Comparison of ENCODE assay signal across 13 mouse cellular contexts in genomic region chr8:24352322-24352721, GRCm38 (mm10).
DNase-seq lines count a peak whose midpoint lies in the region; ATAC-seq and TF ChIP-seq lines count a peak whose summit lies in the region.
"Had no signal": no experiment of that assay in that cellular context is flagged by ENCODE, and none has a peak within 500 bp of the region (broad histone marks: within the 10 kb centered on the region; RNA-seq: fewer than 3 reads in every experiment).

No protein-coding gene starts in this region.

- no peak overlapping the region; the same call in 1 of the 2 replicates for H3K4me3 ChIP-seq in heart, embryonic 15.5 days
- no peak overlapping the region for H3K4me3 ChIP-seq in heart, embryonic 10.5 days
- peak overlapping the region; percentile 36 for H3K4me3 ChIP-seq in lung, adult 2 months (replicated peaks; ENCODE audit: extremely low read depth, low read depth, low read length)
- peak overlapping the region; percentile 23; the same call in 1 of the 2 replicates for H3K4me3 ChIP-seq in intestine, embryonic 16.5 days (ENCODE audit: low read length)
- H3K4me3 ChIP-seq in stomach, embryonic 15.5 days (replicated peaks): no peak overlapping the region
- H3K4me3 ChIP-seq: embryonic facial prominence, embryonic 12.5 days; forebrain, embryonic 10.5 days; midbrain, embryonic 13.5 days had no signal

- H3K36me3 ChIP-seq in heart, embryonic 15.5 days: no peaks in the 10 kb centered on the region
- no peaks in the 10 kb centered on the region for H3K36me3 ChIP-seq in heart, embryonic 10.5 days
- H3K36me3 ChIP-seq in intestine, embryonic 16.5 days (ENCODE audit: control insufficient read depth, insufficient read depth, low read length): no peaks in the 10 kb centered on the region
- H3K36me3 ChIP-seq in stomach, embryonic 15.5 days: no peaks in the 10 kb centered on the region
- H3K36me3 ChIP-seq: embryonic facial prominence, embryonic 12.5 days; forebrain, embryonic 10.5 days; midbrain, embryonic 13.5 days had no signal

- H3K27ac ChIP-seq in heart, embryonic 15.5 days: no peak overlapping the region
- H3K27ac ChIP-seq in heart, embryonic 10.5 days: no peak overlapping the region
- no peak overlapping the region for H3K27ac ChIP-seq in intestine, embryonic 16.5 days (ENCODE audit: low read length)
- no peak overlapping the region for H3K27ac ChIP-seq in stomach, embryonic 15.5 days
- H3K27ac ChIP-seq: embryonic facial prominence, embryonic 12.5 days; forebrain, embryonic 10.5 days; liver, embryonic 14.5 days; midbrain, embryonic 13.5 days had no signal

- ATAC-seq in heart, embryonic 15.5 days (replicated peaks; ENCODE audit: insufficient number of reproducible peaks, insufficient read depth, low FRiP score, low read depth): no peak
- no peak for ATAC-seq in intestine, embryonic 16.5 days
- ATAC-seq in stomach, embryonic 15.5 days (ENCODE audit: insufficient read depth, low FRiP score, low read depth): no peak; the same call in 1 of the 2 replicates
- ATAC-seq: midbrain, embryonic 13.5 days had no signal

- 56% methylated on average over 9 of the region's 9 CpGs for WGBS in heart, embryonic 15.5 days
- WGBS in heart, embryonic 10.5 days: 72% methylated on average over 9 of the region's 9 CpGs
- 32% methylated on average over 9 of the region's 9 CpGs for WGBS in lung, adult 2 months
- 42% methylated on average over 9 of the region's 9 CpGs for WGBS in intestine, embryonic 16.5 days
- 28% methylated on average over 9 of the region's 9 CpGs for WGBS in stomach, embryonic 15.5 days

- no peak for TF ChIP-seq CTCF in lung, adult 2 months (IDR thresholded peaks at IDR 0.05; ENCODE audit: insufficient read depth, low read length)

- H3K9ac ChIP-seq in heart, embryonic 15.5 days: no peak overlapping the region
- no peak overlapping the region for H3K9ac ChIP-seq in intestine, embryonic 16.5 days (ENCODE audit: low read depth, low read length)
- no peak overlapping the region for H3K9ac ChIP-seq in stomach, embryonic 15.5 days
- H3K9ac ChIP-seq: embryonic facial prominence, embryonic 12.5 days; liver, embryonic 14.5 days; midbrain, embryonic 13.5 days had no signal

- H3K4me1 ChIP-seq in heart, embryonic 15.5 days (replicated peaks): peaks cover 4% of the 10 kb centered on the region; the same call in 1 of the 2 replicates
- H3K4me1 ChIP-seq in heart, embryonic 10.5 days: peaks cover 11% of the 10 kb centered on the region
- H3K4me1 ChIP-seq in lung, adult 2 months (ENCODE audit: control insufficient read depth, insufficient read depth, low read length): peaks cover 4% of the 10 kb centered on the region
- H3K4me1 ChIP-seq in intestine, embryonic 16.5 days (ENCODE audit: control insufficient read depth, insufficient read depth, low read length): no peaks in the 10 kb centered on the region
- H3K4me1 ChIP-seq in stomach, embryonic 15.5 days: peaks cover 10% of the 10 kb centered on the region; the same call in 1 of the 2 replicates
- H3K4me1 ChIP-seq: midbrain, embryonic 13.5 days had no signal

- H3K9me3 ChIP-seq in heart, embryonic 15.5 days (replicated peaks): no peaks in the 10 kb centered on the region
- no peaks in the 10 kb centered on the region for H3K9me3 ChIP-seq in heart, embryonic 10.5 days
- H3K9me3 ChIP-seq in intestine, embryonic 16.5 days (ENCODE audit: control insufficient read depth, low read length): no peaks in the 10 kb centered on the region
- no peaks in the 10 kb centered on the region for H3K9me3 ChIP-seq in stomach, embryonic 15.5 days
- H3K9me3 ChIP-seq: embryonic facial prominence, embryonic 12.5 days; forebrain, embryonic 10.5 days; midbrain, embryonic 13.5 days had no signal

- DNase-seq in heart, embryonic 10.5 days (ENCODE audit: low spot score): no peak
- no peak for DNase-seq in lung, adult 2 months
- no peak for DNase-seq in lung, postnatal 36 days
- DNase-seq in ovary, postnatal 36 days (ENCODE audit: low spot score): no peak
- DNase-seq: cerebellum, postnatal 36 days; right cerebral cortex, postnatal 14 days had no signal

- H3K4me2 ChIP-seq in heart, embryonic 15.5 days: peak overlapping the region; percentile 49; the same call in 1 of the 2 replicates
- peak overlapping the region; percentile 55 for H3K4me2 ChIP-seq in intestine, embryonic 16.5 days (ENCODE audit: low read depth, low read length)
- peak overlapping the region; percentile 51 for H3K4me2 ChIP-seq in stomach, embryonic 15.5 days
- H3K4me2 ChIP-seq: midbrain, embryonic 13.5 days had no signal

- H3K27me3 ChIP-seq in heart, embryonic 15.5 days: no peaks in the 10 kb centered on the region
- no peaks in the 10 kb centered on the region for H3K27me3 ChIP-seq in heart, embryonic 10.5 days (ENCODE audit: insufficient read depth, poor library complexity, severe bottlenecking)
- no peaks in the 10 kb centered on the region for H3K27me3 ChIP-seq in intestine, embryonic 16.5 days (replicated peaks; ENCODE audit: control insufficient read depth, insufficient read depth, low read length)
- H3K27me3 ChIP-seq in stomach, embryonic 15.5 days (replicated peaks): no peaks in the 10 kb centered on the region
- H3K27me3 ChIP-seq: embryonic facial prominence, embryonic 12.5 days; midbrain, embryonic 13.5 days had no signal

- TF ChIP-seq POLR2A in lung, adult 2 months (IDR thresholded peaks at IDR 0.05; ENCODE audit: borderline replicate concordance, extremely low read depth, low read depth, low read length): no peak

Comparison
In these comparisons a context has a peak if more than half of its experiments do, and no peak if none do; other contexts are left out.
1. H3K4me3 ChIP-seq: peak in lung, adult 2 months (single experiment) and intestine, embryonic 16.5 days (single experiment); none in heart, embryonic 15.5 days (single experiment), heart, embryonic 10.5 days (single experiment) and stomach, embryonic 15.5 days (single experiment).
2. Peak in every context shown above with its lines, with median percentiles within 50 percentile points of each other: H3K4me2 ChIP-seq.